ENCODE assay signal across 9 mouse cellular contexts in the genomic region with DNA sequence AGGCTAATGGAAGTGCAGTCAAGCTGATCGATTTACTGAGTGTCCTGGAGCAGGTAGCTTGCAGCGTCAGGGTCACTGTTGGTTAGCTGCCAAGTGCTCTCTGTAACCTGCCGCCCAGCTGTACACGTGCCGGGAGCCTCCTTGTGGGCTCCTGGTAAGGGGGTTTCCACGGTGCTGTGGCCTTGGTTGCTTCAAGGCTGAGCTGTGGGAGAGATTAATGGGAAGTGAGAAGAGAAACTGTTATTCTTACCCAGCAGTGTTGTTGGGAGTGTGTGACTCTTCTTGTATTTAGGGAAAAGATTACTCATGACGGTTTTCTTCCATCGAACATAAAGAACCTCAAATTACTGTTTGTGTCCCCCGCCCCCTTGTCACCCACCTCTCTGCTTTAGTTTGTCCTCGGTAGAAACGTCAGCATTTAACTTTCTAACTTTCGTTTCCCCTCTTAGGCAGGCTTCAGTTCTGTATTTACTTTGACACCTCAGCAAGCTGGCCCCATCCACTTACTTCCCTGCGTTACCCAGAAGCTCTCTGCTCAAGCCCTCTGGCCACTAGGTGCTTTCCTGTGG.
DNase-seq lines count a peak whose midpoint lies in the region; ATAC-seq and TF ChIP-seq lines count a peak whose summit lies in the region.
"Had no signal": no experiment of that assay in that cellular context is flagged by ENCODE, and none has a peak within 500 bp of the region (broad histone marks: within the 10 kb centered on the region; RNA-seq: fewer than 3 reads in every experiment).

No protein-coding gene starts in this region.

- no peak overlapping the region for H3K4me2 ChIP-seq in forebrain, embryonic 15.5 days (replicated peaks)
- no peak overlapping the region for H3K4me2 ChIP-seq in liver, embryonic 12.5 days
- H3K4me2 ChIP-seq: embryonic facial prominence, embryonic 12.5 days had no signal

- no peak for TF ChIP-seq POLR2A in testis, adult 2 months (IDR thresholded peaks at IDR 0.05; ENCODE audit: control insufficient read depth, low read depth, low read length)

- intact Hi-C loops in left cerebral cortex, postnatal 4 days (cut with DNase I) = no loop called here
- intact Hi-C loops in heart, postnatal 25 days (cut with DNase I) = no loop called here

- 0 out of 2 replicates have a peak overlapping the region, but pooled peaks have one; percentile 67 for H3K27ac ChIP-seq in forebrain, embryonic 15.5 days (replicated peaks)
- H3K27ac ChIP-seq in forebrain, embryonic 10.5 days = no peak overlapping the region
- H3K27ac ChIP-seq in liver, embryonic 12.5 days = no peak overlapping the region
- peak overlapping the region; percentile 68 for H3K27ac ChIP-seq in testis, adult 2 months (ENCODE audit: control insufficient read depth, insufficient read depth, low read depth, low read length)
- H3K27ac ChIP-seq: embryonic facial prominence, embryonic 12.5 days had no signal

- peaks cover 29% of the 10 kb centered on the region for H3K4me1 ChIP-seq in forebrain, embryonic 15.5 days
- H3K4me1 ChIP-seq in forebrain, embryonic 10.5 days = peaks cover 14% of the 10 kb centered on the region
- H3K4me1 ChIP-seq in liver, embryonic 12.5 days = peaks cover 22% of the 10 kb centered on the region; the same call in 1 of the 2 replicates
- H3K4me1 ChIP-seq in testis, adult 2 months (ENCODE audit: control insufficient read depth, insufficient read depth, low read length) = no peaks in the 10 kb centered on the region; the same call in 1 of the 2 replicates

- no peaks in the 10 kb centered on the region for H3K9me3 ChIP-seq in forebrain, embryonic 15.5 days
- H3K9me3 ChIP-seq in forebrain, embryonic 10.5 days = no peaks in the 10 kb centered on the region
- H3K9me3 ChIP-seq in liver, embryonic 12.5 days (replicated peaks) = no peaks in the 10 kb centered on the region
- H3K9me3 ChIP-seq: embryonic facial prominence, embryonic 12.5 days had no signal

- no peaks in the 10 kb centered on the region for H3K36me3 ChIP-seq in forebrain, embryonic 15.5 days
- H3K36me3 ChIP-seq in forebrain, embryonic 10.5 days (replicated peaks) = peaks cover 23% of the 10 kb centered on the region
- peaks cover 14% of the 10 kb centered on the region for H3K36me3 ChIP-seq in liver, embryonic 12.5 days
- no peaks in the 10 kb centered on the region for H3K36me3 ChIP-seq in testis, adult 2 months (ENCODE audit: control insufficient read depth, insufficient read depth, low read length)

- H3K9ac ChIP-seq in forebrain, embryonic 15.5 days (replicated peaks) = no peak overlapping the region
- H3K9ac ChIP-seq in liver, embryonic 12.5 days = no peak overlapping the region
- H3K9ac ChIP-seq: embryonic facial prominence, embryonic 12.5 days had no signal

- no peak for TF ChIP-seq CTCF in testis, adult 2 months (IDR thresholded peaks at IDR 0.05; ENCODE audit: control insufficient read depth, insufficient read depth, insufficient replicate concordance, low read depth, low read length)

- no peak for DNase-seq in forebrain, embryonic 10.5 days (ENCODE audit: extremely low spot score, low spot score)
- DNase-seq in right cerebral cortex, adult 2 months (ENCODE audit: low spot score in 2 of 2) = peak; percentile 38 to 44
- no peak for DNase-seq in right cerebral cortex, postnatal 25 days
- no peak for DNase-seq in left cerebral cortex, postnatal 4 days
- DNase-seq in heart, postnatal 25 days (ENCODE audit: low spot score) = no peak

- no peak for ATAC-seq in forebrain, embryonic 15.5 days (replicated peaks)
- ATAC-seq in liver, embryonic 12.5 days = peak; percentile 46; the same call in 1 of the 2 replicates

- H3K27me3 ChIP-seq in forebrain, embryonic 15.5 days = no peaks in the 10 kb centered on the region
- no peaks in the 10 kb centered on the region for H3K27me3 ChIP-seq in forebrain, embryonic 10.5 days (ENCODE audit: poor library complexity, severe bottlenecking)
- no peaks in the 10 kb centered on the region for H3K27me3 ChIP-seq in liver, embryonic 12.5 days (replicated peaks)
- H3K27me3 ChIP-seq in testis, adult 2 months (ENCODE audit: control insufficient read depth, insufficient read depth, low read length) = no peaks in the 10 kb centered on the region
- H3K27me3 ChIP-seq: embryonic facial prominence, embryonic 12.5 days had no signal

- 73% methylated on average over 13 of the region's 13 CpGs for WGBS in forebrain, embryonic 15.5 days
- WGBS in forebrain, embryonic 10.5 days = 91% methylated on average over 13 of the region's 13 CpGs
- 70% methylated on average over 13 of the region's 13 CpGs for WGBS in liver, embryonic 12.5 days (ENCODE audit: insufficient replicate concordance)

- H3K4me3 ChIP-seq in forebrain, embryonic 15.5 days = no peak overlapping the region
- no peak overlapping the region for H3K4me3 ChIP-seq in forebrain, embryonic 10.5 days
- H3K4me3 ChIP-seq in liver, embryonic 12.5 days = no peak overlapping the region
- no peak overlapping the region for H3K4me3 ChIP-seq in testis, adult 2 months (ENCODE audit: control insufficient read depth, low read depth, low read length)
- H3K4me3 ChIP-seq: embryonic facial prominence, embryonic 12.5 days had no signal

Comparison
In these comparisons a context has a peak if more than half of its experiments do, and no peak if none do; other contexts are left out.
1. H3K27ac ChIP-seq: peak in forebrain, embryonic 15.5 days (single experiment) and testis, adult 2 months (single experiment); none in forebrain, embryonic 10.5 days (single experiment) and liver, embryonic 12.5 days (single experiment).
2. DNase-seq: peak in right cerebral cortex, adult 2 months (2 of 2); none in forebrain, embryonic 10.5 days (single experiment), right cerebral cortex, postnatal 25 days (single experiment), left cerebral cortex, postnatal 4 days (single experiment) and heart, postnatal 25 days (single experiment).